Mouse (Mus musculus): Measurements from ENCODE around the gene Smim13.

GRCm38 (mm10) chr13:41295886-41296285 is 46.2 kb downstream of the Smim13 start:
- no peak for TF ChIP-seq POLR2A (IDR thresholded peaks at IDR 0.05; ENCODE audit: borderline replicate concordance, control insufficient read depth, low read depth, low read length)
- no peak for TF ChIP-seq CTCF (IDR thresholded peaks at IDR 0.05; ENCODE audit: control insufficient read depth, insufficient read depth, low read length)

Data from bone marrow, adult 2 months (tissue).